Mouse (Mus musculus) small intestine, adult 2 months (tissue): ENCODE data around the gene Pla2g16. TPM values are rescaled to one million over a fixed set of nuclear protein-coding genes. Genes with fewer than 3 reads are reported as not detected.

Experiments
- H3K27ac ChIP-seq: fragments of 200-500 bp; 2 replicates; pipeline ENCODE4 v1.5.1; 2012; ENCODE audit warnings: low read depth, low read length, control low read depth, inconsistent platforms; ENCODE audit not compliant: insufficient read depth
- H3K27me3 ChIP-seq: fragments of 200-500 bp; 2 replicates; pipeline ENCODE4 v1.6.1; 2012; ENCODE audit warnings: mild to moderate bottlenecking, moderate library complexity, low read length, inconsistent platforms; ENCODE audit not compliant: control insufficient read depth, insufficient read depth
- H3K36me3 ChIP-seq: fragments of 200-500 bp; 2 replicates; pipeline ENCODE4 v1.6.1; 2012; ENCODE audit warnings: mild to moderate bottlenecking, low read length, control low read depth, inconsistent platforms; ENCODE audit not compliant: control insufficient read depth, insufficient read depth
- H3K4me1 ChIP-seq: fragments of 200-500 bp; 2 replicates; pipeline ENCODE4 v1.6.1; 2012; ENCODE audit warnings: low read length, inconsistent platforms, mixed read lengths; ENCODE audit not compliant: control insufficient read depth, insufficient read depth, insufficient read length
- H3K4me3 ChIP-seq: fragments of 200-500 bp; 2 replicates; pipeline ENCODE4 v1.5.1; 2012; ENCODE audit warnings: low read depth, mild to moderate bottlenecking, control low read depth, inconsistent platforms, low read length, moderate library complexity
- CTCF ChIP-seq: fragments of 200-500 bp; IDR thresholded peaks from 2 replicates; pipeline ENCODE4 v1.5.1; 2012; ENCODE audit warnings: low read depth, mild to moderate bottlenecking, control low read depth, inconsistent platforms, low read length, moderate library complexity, mixed read lengths; ENCODE audit not compliant: insufficient replicate concordance, insufficient read length; ENCODE audit errors: extremely low read depth
- POLR2A ChIP-seq: fragments of 200-500 bp; IDR thresholded peaks from 2 replicates; pipeline ENCODE4 v1.6.1; 2012; ENCODE audit warnings: low read depth, mild to moderate bottlenecking, control low read depth, inconsistent platforms, low read length, moderate library complexity
- WGBS: fragments of 180-500 bp; shearing (Covaris S2); methylation state at CpG from one replicate; pipeline ENCODE4 v1.1.7; 2018; 5-methylcytosine and 5-hydroxymethylcytosine counted together
- polyA plus RNA-seq: library from polyadenylated mRNA; depleted of rRNA; stranded (reverse); fragments of >200 nt; gene quantifications from 2 replicates; pipeline ENCODE4 v1.2.3, GENCODE M21; 2012

Gene Pla2g16
- polyA plus RNA-seq, 1 experiment, result 23.1 TPM

DNA sequence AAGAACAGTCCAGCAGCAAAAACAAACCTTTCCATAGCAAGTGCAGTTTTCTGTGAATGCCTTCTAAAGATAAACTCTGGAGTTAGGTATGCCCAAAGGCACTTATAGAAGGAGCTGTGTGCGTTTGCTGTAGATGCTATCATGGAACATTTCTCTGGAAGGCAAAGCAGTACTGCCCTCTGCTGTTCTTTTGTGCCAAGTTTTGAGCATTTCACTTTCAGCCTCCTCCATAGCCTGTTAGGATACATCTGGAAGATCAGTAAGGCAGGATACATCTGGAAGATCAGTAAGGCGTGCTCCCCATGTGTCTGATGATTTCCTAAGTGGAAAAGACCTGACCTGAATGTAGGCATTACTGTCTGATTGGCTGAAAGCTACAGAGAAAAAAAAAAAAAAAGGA lies 38.3 kb downstream of the Pla2g16 start:
- Histone ChIP-seq H3K4me3 (no peak overlapping the region), H3K36me3 (no peaks in the 10 kb centered on the region), H3K27me3 (no peaks in the 10 kb centered on the region), H3K4me1 (no peaks in the 10 kb centered on the region), H3K27ac (no peak overlapping the region)
- TF ChIP-seq POLR2A, result no peak
- no peak for TF ChIP-seq CTCF
- 38% methylated on average over 2 of the region's 2 CpGs for WGBS

DNA sequence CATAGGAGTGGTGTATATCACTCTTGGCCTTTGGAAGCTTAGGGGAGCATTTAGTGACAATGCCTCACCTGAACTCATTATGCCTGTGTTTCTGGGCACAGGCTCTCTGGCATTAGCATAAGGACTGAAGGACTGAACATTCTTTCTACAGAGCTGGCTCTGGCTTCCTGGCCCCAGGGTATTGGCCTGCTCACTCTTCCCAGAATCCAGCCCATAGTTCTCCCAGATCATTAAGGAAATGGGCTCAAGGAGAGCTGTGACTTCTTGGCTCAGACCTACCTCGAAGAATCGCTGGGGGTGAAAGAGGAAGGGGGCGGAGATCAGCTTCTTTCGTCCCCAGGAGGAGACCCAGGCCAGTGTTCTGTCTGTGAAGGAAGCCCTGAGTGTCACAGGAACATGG lies 41.2 kb downstream of the Pla2g16 start:
- H3K27me3 ChIP-seq, result no peaks in the 10 kb centered on the region
- WGBS, result 65% methylated on average over 4 of the region's 4 CpGs
- H3K4me1 ChIP-seq, result no peaks in the 10 kb centered on the region
- no peak for TF ChIP-seq CTCF
- H3K36me3 ChIP-seq, result no peaks in the 10 kb centered on the region; the same call in 1 of the 2 replicates
- no peak overlapping the region for H3K27ac ChIP-seq
- no peak overlapping the region for H3K4me3 ChIP-seq

DNA sequence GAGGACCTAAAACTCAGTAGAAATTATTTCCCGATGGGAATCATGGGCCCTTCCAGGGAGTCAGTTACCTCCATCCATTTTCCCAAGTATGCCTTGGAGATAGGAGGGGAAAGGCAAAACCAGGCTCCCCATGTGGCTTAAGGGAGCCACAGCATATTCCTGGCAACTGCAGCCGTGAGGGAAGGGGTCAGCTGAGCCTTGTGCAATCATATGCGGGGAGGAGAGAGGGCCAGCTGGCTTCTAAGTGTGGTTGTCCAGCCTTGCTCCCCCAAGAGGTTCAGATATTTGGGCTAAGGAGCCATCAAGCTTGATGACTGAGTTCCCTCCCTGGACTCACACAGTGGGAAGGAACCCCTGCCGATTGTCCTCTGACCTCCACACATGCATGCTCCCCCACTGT lies 44.3 kb downstream of the Pla2g16 start:
- Histone ChIP-seq H3K4me3 (no peak overlapping the region), H3K27me3 (no peaks in the 10 kb centered on the region), H3K27ac (no peak overlapping the region), H3K36me3 (no peaks in the 10 kb centered on the region; the same call in 1 of the 2 replicates), H3K4me1 (0 out of 2 replicates have a peak, but pooled peaks cover 2% of the 10 kb centered on the region)
- TF ChIP-seq POLR2A (no peak), CTCF (no peak)
- 86% methylated on average over 4 of the region's 4 CpGs for WGBS

DNA sequence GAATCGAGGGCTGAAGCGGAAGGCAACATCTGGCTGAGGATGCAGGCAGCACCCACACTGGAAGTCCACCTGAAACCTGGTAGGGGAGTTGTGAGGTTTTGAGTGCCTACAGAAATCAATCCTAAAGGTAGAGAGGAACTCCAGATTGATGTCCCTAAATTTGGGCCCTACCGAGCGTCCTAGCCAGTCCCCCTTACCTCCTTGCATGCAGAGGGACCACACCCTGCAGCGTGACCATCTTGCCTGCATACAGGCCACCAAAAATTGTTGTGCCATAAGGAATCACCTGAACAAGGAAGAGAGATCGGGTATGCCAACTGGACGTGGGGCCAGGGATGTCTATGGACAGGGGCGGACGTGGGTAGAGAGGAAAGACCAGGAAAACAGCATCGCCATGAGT lies 46.8 kb downstream of the Pla2g16 start:
- H3K27me3 ChIP-seq, result no peaks in the 10 kb centered on the region
- WGBS, result 94% methylated on average over 10 of the region's 10 CpGs
- TF ChIP-seq POLR2A (no peak), CTCF (no peak)
- no peaks in the 10 kb centered on the region; the same call in 1 of the 2 replicates for H3K36me3 ChIP-seq
- peaks cover 12% of the 10 kb centered on the region for H3K4me1 ChIP-seq
- H3K4me3 ChIP-seq, result no peak overlapping the region
- H3K27ac ChIP-seq, result no peak overlapping the region

DNA sequence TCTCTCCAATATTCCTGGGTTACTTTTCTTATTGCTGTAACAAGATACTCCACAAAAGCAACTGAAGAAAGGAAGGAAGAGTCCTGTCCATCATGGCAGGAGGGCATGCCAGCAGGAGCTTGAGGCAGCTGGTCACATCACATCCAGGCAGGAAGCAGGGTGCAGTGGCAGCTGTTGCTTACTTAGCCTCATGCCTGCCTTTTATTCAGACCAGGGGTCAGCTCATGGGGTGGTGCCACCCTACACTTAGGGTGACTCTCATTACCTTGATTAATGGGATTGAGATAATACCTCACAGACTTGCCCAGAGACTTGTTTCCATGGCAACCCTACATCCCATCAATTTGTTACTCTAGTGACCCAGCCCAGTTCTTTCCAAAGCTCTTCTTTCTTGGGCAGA lies 47.8 kb downstream of the Pla2g16 start:
- H3K4me3 ChIP-seq, result no peak overlapping the region
- TF ChIP-seq POLR2A, result no peak
- no peak for TF ChIP-seq CTCF
- no peak overlapping the region for H3K27ac ChIP-seq
- no peaks in the 10 kb centered on the region; the same call in 1 of the 2 replicates for H3K36me3 ChIP-seq
- no peaks in the 10 kb centered on the region for H3K27me3 ChIP-seq
- peaks cover 14% of the 10 kb centered on the region for H3K4me1 ChIP-seq

DNA sequence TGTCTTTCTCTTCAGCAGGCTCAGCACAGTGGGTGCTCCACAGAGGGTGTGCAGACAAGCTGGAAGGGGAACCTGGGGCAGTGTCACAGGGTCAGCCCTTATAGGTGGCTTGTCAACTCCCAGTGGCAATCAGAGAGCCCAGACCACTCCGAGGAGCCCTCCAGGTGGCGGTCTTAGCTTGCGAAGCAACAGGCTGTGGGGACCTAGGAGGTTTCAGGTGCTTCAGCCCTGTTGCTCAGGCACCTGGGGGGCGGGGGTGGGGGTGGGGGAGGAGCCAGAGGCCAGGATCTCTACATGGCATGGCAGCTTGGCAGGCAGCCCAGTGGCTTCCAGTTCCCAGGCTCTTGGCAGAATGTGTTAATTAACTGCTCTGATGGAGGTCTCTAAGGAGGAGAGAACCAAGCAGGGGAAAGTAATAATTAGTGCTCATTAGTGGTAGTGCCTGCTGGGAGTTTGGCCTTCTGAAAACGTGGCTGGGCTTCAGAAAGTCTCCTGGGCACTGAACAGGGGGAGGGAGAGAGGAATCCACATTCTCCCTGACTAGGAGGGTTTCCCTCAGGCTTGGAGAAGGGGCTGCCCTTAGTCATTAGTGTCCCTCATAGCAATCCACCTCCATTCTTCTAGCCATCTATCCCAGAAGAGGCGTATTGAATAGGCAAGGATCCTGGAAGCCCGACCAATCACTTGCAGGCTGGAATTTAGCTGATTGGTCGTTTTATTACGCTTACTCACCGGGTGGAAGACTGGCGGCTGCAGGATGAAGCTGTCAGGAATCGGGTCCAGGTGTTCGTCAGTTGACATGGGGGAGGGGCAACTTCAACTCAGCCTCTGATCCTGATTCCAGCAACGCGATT lies 48.9 kb downstream of the Pla2g16 start:
- Histone ChIP-seq H3K27ac (peak overlapping the region; percentile 94), H3K27me3 (no peaks in the 10 kb centered on the region), H3K4me3 (peak overlapping the region; percentile 45), H3K4me1 (peaks cover 17% of the 10 kb centered on the region), H3K36me3 (no peaks in the 10 kb centered on the region)
- no peak for TF ChIP-seq POLR2A
- TF ChIP-seq CTCF, result peak; percentile 7; the same call in 1 of the 2 replicates
- 7% methylated on average over 15 of the region's 15 CpGs for WGBS

DNA sequence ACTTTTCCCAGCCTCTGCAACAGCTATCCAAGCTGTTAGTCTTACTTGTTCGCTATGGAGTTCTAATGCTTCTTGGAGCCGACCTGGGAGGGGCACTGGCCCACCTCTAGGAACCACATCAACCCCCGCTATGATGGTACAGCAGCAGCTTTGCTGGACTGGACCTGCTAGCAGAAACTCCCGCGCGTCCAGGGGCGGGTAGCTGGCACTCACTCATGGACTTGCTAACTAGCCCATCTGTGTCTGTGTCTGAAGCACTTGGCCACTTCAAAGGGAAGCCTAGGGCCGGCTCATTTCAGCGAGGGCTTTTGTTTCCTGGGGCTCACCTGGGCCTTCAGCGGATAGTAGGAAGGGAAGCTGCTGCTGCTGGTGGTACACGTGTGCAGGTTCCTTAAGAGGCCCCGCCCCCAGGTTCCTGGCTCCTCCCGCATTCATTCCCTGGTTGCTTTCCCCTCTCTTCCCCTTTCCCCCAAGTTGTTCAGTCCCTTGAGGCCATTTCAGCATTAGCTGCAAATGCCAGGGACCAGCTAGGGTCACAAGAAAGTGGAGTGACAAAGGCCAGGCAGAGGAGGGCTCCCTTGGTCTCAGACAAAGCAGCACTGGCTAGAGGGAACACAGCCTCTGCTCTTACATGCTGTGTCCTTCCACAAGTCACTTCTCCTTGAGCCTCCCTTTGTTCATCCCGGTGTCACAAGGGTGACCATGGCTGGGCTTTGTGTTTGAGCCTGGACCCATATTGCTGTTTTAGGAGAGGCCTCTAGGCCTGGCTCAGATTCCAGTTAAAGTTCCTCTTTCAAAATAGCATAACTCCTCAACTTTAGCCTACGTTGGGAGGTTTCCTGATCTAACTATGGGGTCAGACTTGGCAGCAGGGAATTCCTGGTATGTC lies 49.8 kb downstream of the Pla2g16 start, which contains the start of gene Lgals12:
Lgals12 (minus strand) TSS at position 393 of the 889 bp plus-strand sequence.
- H3K4me3 ChIP-seq, result peak within 1 kb of the TSS; percentile 45
- peaks cover 17% of the 10 kb centered on the region for H3K4me1 ChIP-seq
- no peaks in the 10 kb centered on the region for H3K27me3 ChIP-seq
- WGBS, result 5% methylated on average over 15 of the region's 15 CpGs
- H3K36me3 ChIP-seq, result no peaks in the 10 kb centered on the region
- TF ChIP-seq CTCF, result no peak
- H3K27ac ChIP-seq, result peak within 1 kb of the TSS; percentile 94
